Mouse (Mus musculus) MEL (cell line): ENCODE results near the gene Nap1l5. TPM values are rescaled to one million over a fixed set of nuclear protein-coding genes. Genes with fewer than 3 reads are reported as not detected.

ENCODE experiments used
- DNase-seq: peaks from one replicate; pipeline ENCODE4 v3.0.0; 2011; ENCODE audit warnings: low read depth, low spot score
- H3K27ac ChIP-seq: 2 replicates; pipeline ENCODE4 v1.5.1; 2012; ENCODE audit warnings: low read depth, mild to moderate bottlenecking, control low read depth, low read length, moderate library complexity; ENCODE audit not compliant: control insufficient read depth
- H3K27me3 ChIP-seq, 2 experiments: fragments of 150-350 bp in 1 of 2; sonication (generic) in 1 of 2; 2 replicates each; pipeline ENCODE4 v1.6.1; 2012; ENCODE audit warnings: low read length in 2 of 2, mild to moderate bottlenecking in 2 of 2, improper control_type of control experiment in 1 of 2, moderate library complexity in 1 of 2; ENCODE audit not compliant: insufficient read depth in 2 of 2, control insufficient read depth in 1 of 2
- H3K36me3 ChIP-seq, 2 experiments: 2 replicates each; pipeline ENCODE4 v1.6.1; 2012 to 2014; ENCODE audit warnings: low read length in 2 of 2, improper control_type of control experiment in 1 of 2, inconsistent platforms in 1 of 2, mild to moderate bottlenecking in 1 of 2; ENCODE audit not compliant: insufficient read depth in 2 of 2, control insufficient read depth in 1 of 2
- H3K4me1 ChIP-seq, 2 experiments: fragments of 150-350 bp in 1 of 2; sonication (generic) in 1 of 2; 2 replicates each; pipeline ENCODE4 v1.6.1; 2012; ENCODE audit warnings: low read length in 2 of 2, improper control_type of control experiment in 1 of 2, mild to moderate bottlenecking in 1 of 2; ENCODE audit not compliant: insufficient read depth in 2 of 2, control insufficient read depth in 1 of 2
- H3K4me3 ChIP-seq, 2 experiments: fragments of 150-350 bp in 1 of 2; sonication (generic) in 1 of 2; 2 replicates each; pipeline ENCODE4 v1.5.1; 2012; ENCODE audit warnings: low read depth in 2 of 2, low read length in 2 of 2, mild to moderate bottlenecking in 2 of 2, moderate library complexity in 2 of 2, control low read depth in 1 of 2, improper control_type of control experiment in 1 of 2; ENCODE audit not compliant: control insufficient read depth in 1 of 2, insufficient read depth in 1 of 2
- H3K79me2 ChIP-seq: 2 replicates; pipeline ENCODE4 v1.6.1; 2012; ENCODE audit warnings: mild to moderate bottlenecking, low read length, moderate library complexity; ENCODE audit not compliant: control insufficient read depth, poor library complexity, insufficient read depth
- H3K9ac ChIP-seq: 2 replicates; pipeline ENCODE4 v1.6.1; 2012; ENCODE audit warnings: low read depth, mild to moderate bottlenecking, control low read depth, low read length, moderate library complexity; ENCODE audit not compliant: control insufficient read depth, poor library complexity, severe bottlenecking
- H3K9me3 ChIP-seq: fragments of 150-350 bp; sonication (generic); replicated peaks from 2 replicates; pipeline ENCODE4 v1.6.1; 2012; ENCODE audit warnings: mild to moderate bottlenecking, low read length, improper control_type of control experiment, moderate library complexity; ENCODE audit not compliant: insufficient read depth
- BHLHE40 ChIP-seq: IDR thresholded peaks from 2 replicates; pipeline ENCODE4 v1.6.1; 2012; ENCODE audit warnings: low read depth, mild to moderate bottlenecking, inconsistent platforms, low read length, improper control_type of control experiment, borderline replicate concordance
- CTCF ChIP-seq, 3 experiments: IDR thresholded peaks in 2 of 3; conservative IDR thresholded peaks in 1 of 3; 2 replicates each; pipeline ENCODE4 v1.5.1; 2011 to 2012; ENCODE audit warnings: low read length in 3 of 3, low read depth in 2 of 3, mild to moderate bottlenecking in 2 of 3, improper control_type of control experiment in 1 of 3, inconsistent platforms in 1 of 3, mixed read lengths in 1 of 3, moderate library complexity in 1 of 3; ENCODE audit not compliant: control insufficient read depth in 1 of 3, insufficient read depth in 1 of 3, poor library complexity in 1 of 3, severe bottlenecking in 1 of 3
- E2F4 ChIP-seq: IDR thresholded peaks from 2 replicates; pipeline ENCODE4 v1.6.1; 2011; ENCODE audit warnings: low read depth, low read length, improper control_type of control experiment, borderline replicate concordance
- EP300 ChIP-seq, 2 experiments: IDR thresholded peaks; 2 replicates each; pipeline ENCODE4 v1.6.1; 2011; ENCODE audit warnings: improper control_type of control experiment in 2 of 2, low read length in 2 of 2, low read depth in 1 of 2, mild to moderate bottlenecking in 1 of 2
- ETS1 ChIP-seq: IDR thresholded peaks from 2 replicates; pipeline ENCODE4 v1.6.1; 2012; ENCODE audit warnings: low read depth, mild to moderate bottlenecking, inconsistent platforms, low read length, improper control_type of control experiment, moderate library complexity
- GABPA ChIP-seq: IDR thresholded peaks from 2 replicates; pipeline ENCODE4 v1.6.1; 2012; ENCODE audit warnings: low read depth, mild to moderate bottlenecking, inconsistent platforms, low read length, improper control_type of control experiment, moderate library complexity
- HCFC1 ChIP-seq: IDR thresholded peaks from 2 replicates; pipeline ENCODE4 v1.6.1; 2012; ENCODE audit warnings: low read depth, mild to moderate bottlenecking, inconsistent platforms, low read length, improper control_type of control experiment, moderate library complexity
- JUND ChIP-seq: IDR thresholded peaks from 2 replicates; pipeline ENCODE4 v1.6.1; 2011; ENCODE audit warnings: low read depth, mild to moderate bottlenecking, improper control_type of control experiment, low read length
- MAFK ChIP-seq: IDR thresholded peaks from 2 replicates; pipeline ENCODE4 v1.6.1; 2011; ENCODE audit warnings: low read depth, mild to moderate bottlenecking, low read length, improper control_type of control experiment, borderline replicate concordance
- MAX ChIP-seq: IDR thresholded peaks from 2 replicates; pipeline ENCODE4 v1.6.1; 2011; ENCODE audit warnings: low read length, improper control_type of control experiment
- MEF2A ChIP-seq: IDR thresholded peaks from 2 replicates; pipeline ENCODE4 v1.6.1; 2014; ENCODE audit warnings: low read depth, mild to moderate bottlenecking, inconsistent platforms, low read length, improper control_type of control experiment; ENCODE audit not compliant: poor library complexity, insufficient replicate concordance, severe bottlenecking; ENCODE audit errors: extremely low read depth
- MYC ChIP-seq: IDR thresholded peaks from 2 replicates; pipeline ENCODE4 v1.6.1; 2011; ENCODE audit warnings: low read depth, mild to moderate bottlenecking, low read length, improper control_type of control experiment, moderate library complexity
- NRF1 ChIP-seq: IDR thresholded peaks from 2 replicates; pipeline ENCODE4 v1.6.1; 2014; ENCODE audit warnings: low read depth, mild to moderate bottlenecking, inconsistent platforms, low read length, improper control_type of control experiment, moderate library complexity; ENCODE audit not compliant: poor library complexity, insufficient read depth, severe bottlenecking
- POLR2A ChIP-seq, 2 experiments: IDR thresholded peaks; 2 replicates each; pipeline ENCODE4 v1.6.1; 2011 to 2012; ENCODE audit warnings: low read length in 2 of 2, mild to moderate bottlenecking in 2 of 2, control low read depth in 1 of 2, improper control_type of control experiment in 1 of 2, low read depth in 1 of 2, moderate library complexity in 1 of 2; ENCODE audit not compliant: control insufficient read depth in 1 of 2, insufficient read depth in 1 of 2, poor library complexity in 1 of 2
- RAD21 ChIP-seq: IDR thresholded peaks from 2 replicates; pipeline ENCODE4 v1.6.1; 2011; ENCODE audit warnings: mild to moderate bottlenecking, low read depth, low read length, improper control_type of control experiment
- RCOR1 ChIP-seq: IDR thresholded peaks from 2 replicates; pipeline ENCODE4 v1.6.1; 2012; ENCODE audit warnings: low read depth, mild to moderate bottlenecking, inconsistent platforms, low read length, improper control_type of control experiment
- TAL1 ChIP-seq: IDR thresholded peaks from 2 replicates; pipeline ENCODE4 v1.6.1; 2012; ENCODE audit warnings: mild to moderate bottlenecking, inconsistent platforms, low read length, moderate library complexity, mixed read lengths
- TCF12 ChIP-seq: IDR thresholded peaks from 2 replicates; pipeline ENCODE4 v1.6.1; 2014; ENCODE audit warnings: low read depth, mild to moderate bottlenecking, inconsistent platforms, low read length, improper control_type of control experiment, moderate library complexity
- UBTF ChIP-seq: IDR thresholded peaks from 2 replicates; pipeline ENCODE4 v1.6.1; 2012; ENCODE audit warnings: low read depth, mild to moderate bottlenecking, inconsistent platforms, low read length, improper control_type of control experiment, moderate library complexity, borderline replicate concordance; ENCODE audit not compliant: insufficient read depth
- USF2 ChIP-seq, 2 experiments: IDR thresholded peaks; 2 replicates each; pipeline ENCODE4 v1.6.1; 2011 to 2012; ENCODE audit warnings: improper control_type of control experiment in 2 of 2, low read length in 2 of 2, borderline replicate concordance in 1 of 2, inconsistent platforms in 1 of 2, low read depth in 1 of 2, mild to moderate bottlenecking in 1 of 2; ENCODE audit not compliant: insufficient read depth in 1 of 2
- ZC3H11A ChIP-seq: IDR thresholded peaks from 2 replicates; pipeline ENCODE4 v1.6.1; 2012; ENCODE audit warnings: low read depth, mild to moderate bottlenecking, inconsistent platforms, low read length, improper control_type of control experiment
- ZMIZ1 ChIP-seq: IDR thresholded peaks from 2 replicates; pipeline ENCODE4 v1.6.1; 2012; ENCODE audit warnings: low read depth, mild to moderate bottlenecking, inconsistent platforms, low read length, improper control_type of control experiment, moderate library complexity
- ZNF384 ChIP-seq: IDR thresholded peaks from 2 replicates; pipeline ENCODE4 v1.6.1; 2012; ENCODE audit warnings: low read depth, mild to moderate bottlenecking, inconsistent platforms, low read length, improper control_type of control experiment
- polyA plus RNA-seq, 2 experiments: library from polyadenylated mRNA; stranded (reverse) in 1 of 2; unstranded in 1 of 2; fragments of >175 nt in 1 of 2; fragments of >200 nt in 1 of 2; gene quantifications; 2 replicates each; pipeline versions ENCODE4 v1.2.1 to v1.2.4; 2012; ENCODE audit warnings: low replicate concordance in 2 of 2, low read depth in 1 of 2; ENCODE audit not compliant: insufficient read length in 2 of 2, insufficient read depth in 1 of 2, missing spikeins in 1 of 2
- total RNA-seq: library from RNA; depleted of rRNA; stranded (reverse); fragments of 300-350 nt; gene quantifications from 2 replicates; pipeline ENCODE4 v1.2.3, GENCODE M21; 2012

The Nap1l5 gene
- total and polyA plus RNA-seq, 3 experiments = 0.06 TPM; not detected in 2

DNA sequence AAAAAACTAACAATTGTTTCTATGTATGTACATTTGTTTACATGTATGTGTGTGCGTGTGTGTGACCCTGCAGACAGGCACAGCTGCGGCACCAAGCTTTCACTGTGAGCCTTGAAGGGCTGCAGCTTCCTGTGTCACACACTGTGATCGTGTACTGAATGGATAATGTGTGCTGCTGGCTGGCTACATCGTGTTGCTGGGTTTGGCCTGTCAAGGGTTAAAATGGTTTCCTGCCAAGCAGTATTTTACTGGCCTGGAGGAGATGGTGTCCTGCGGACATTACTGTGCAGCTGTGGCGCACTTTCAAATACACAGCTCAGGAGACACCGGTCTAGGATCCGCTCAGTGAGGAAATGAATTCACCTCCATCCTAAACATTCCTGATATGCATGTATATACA lies 3.7 kb downstream of the Nap1l5 start:
- H3K4me1 ChIP-seq = no peaks in the 10 kb centered on the region
- no peaks in the 10 kb centered on the region for H3K27me3 ChIP-seq
- H3K27ac ChIP-seq = no peak overlapping the region
- H3K9me3 ChIP-seq = no peaks in the 10 kb centered on the region
- H3K36me3 ChIP-seq = no peaks in the 10 kb centered on the region
- no peak for TF ChIP-seq TCF12
- no peak for TF ChIP-seq MAX
- no peak for TF ChIP-seq NRF1
- TF ChIP-seq, all 39 proteins: peak for 0
- Histone ChIP-seq H3K4me3 (no peak overlapping the region), H3K79me2 (no peaks in the 10 kb centered on the region), H3K9ac (no peak overlapping the region)
- no peak for DNase-seq

- Histone ChIP-seq H3K9me3 (no peaks in the 10 kb centered on the region), H3K27me3 (no peaks in the 10 kb centered on the region), H3K36me3 (no peaks in the 10 kb centered on the region), H3K4me3 (no peak overlapping the region), H3K4me1 (no peaks in the 10 kb centered on the region), H3K27ac (no peak overlapping the region), H3K79me2 (no peaks in the 10 kb centered on the region), H3K9ac (no peak overlapping the region)
- no peak for DNase-seq
- TF ChIP-seq RCOR1 = no peak
- TF ChIP-seq GABPA = no peak
- TF ChIP-seq, all 39 proteins: peak for 0
Observed at GRCm38 (mm10) chr6:58900536-58900935, 6.3 kb downstream of the Nap1l5 start.

DNA sequence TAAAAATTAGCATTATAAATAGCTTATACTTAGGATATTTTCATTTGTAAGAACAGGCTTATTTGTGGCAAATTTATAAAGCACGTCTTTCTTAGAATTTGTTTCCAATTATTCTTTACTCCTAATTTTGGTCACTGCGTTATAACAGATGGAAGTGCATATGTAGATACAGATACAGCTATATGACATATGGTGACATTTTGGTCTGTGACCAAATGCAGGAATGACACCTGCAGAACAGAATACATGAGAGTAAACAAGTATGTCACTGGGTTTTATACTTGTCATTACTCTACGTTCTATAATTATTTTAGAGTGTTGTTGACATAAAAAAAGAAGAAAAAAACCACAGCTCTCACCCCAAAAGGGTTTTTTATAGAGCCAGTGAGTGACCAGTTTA lies 7.8 kb downstream of the Nap1l5 start:
- no peaks in the 10 kb centered on the region for H3K36me3 ChIP-seq
- H3K27ac ChIP-seq = no peak overlapping the region
- no peak overlapping the region for H3K9ac ChIP-seq
- H3K9me3 ChIP-seq = no peaks in the 10 kb centered on the region
- H3K4me1 ChIP-seq = no peaks in the 10 kb centered on the region
- no peaks in the 10 kb centered on the region for H3K27me3 ChIP-seq
- DNase-seq = no peak
- no peak for TF ChIP-seq RAD21
- no peak for TF ChIP-seq HCFC1
- TF ChIP-seq ZC3H11A = no peak
- no peak for TF ChIP-seq GABPA
- no peak for TF ChIP-seq MEF2A
- no peak for TF ChIP-seq MYC
- no peak for TF ChIP-seq MAX
- TF ChIP-seq E2F4 = no peak
- no peak for TF ChIP-seq UBTF
- no peak for TF ChIP-seq MAFK
- TF ChIP-seq ETS1 = no peak
- no peak for TF ChIP-seq JUND
- no peak for TF ChIP-seq CTCF (IDR thresholded peaks at IDR 0.05 in 2 of 3, conservative IDR thresholded peaks at IDR 0.05 in 1 of 3; ENCODE audit: control insufficient read depth in 1 of 3, insufficient read depth in 1 of 3, low read depth in 2 of 3, low read length in 3 of 3, poor library complexity in 1 of 3, severe bottlenecking in 1 of 3)
- no peak for TF ChIP-seq USF2 (IDR thresholded peaks at IDR 0.05; ENCODE audit: borderline replicate concordance in 1 of 2, insufficient read depth in 1 of 2, low read depth in 1 of 2, low read length in 2 of 2)
- TF ChIP-seq TAL1 = no peak
- TF ChIP-seq POLR2A (IDR thresholded peaks at IDR 0.05; ENCODE audit: control insufficient read depth in 1 of 2, insufficient read depth in 1 of 2, low read depth in 1 of 2, low read length in 2 of 2, poor library complexity in 1 of 2) = no peak
- TF ChIP-seq EP300 (IDR thresholded peaks at IDR 0.05; ENCODE audit: low read depth in 1 of 2, low read length in 2 of 2) = no peak
- TF ChIP-seq BHLHE40 = no peak
- no peak for TF ChIP-seq ZNF384
- TF ChIP-seq ZMIZ1 = no peak
- TF ChIP-seq, all 39 proteins: peak for 0
- no peak overlapping the region for H3K4me3 ChIP-seq
- no peaks in the 10 kb centered on the region for H3K79me2 ChIP-seq
